Mouse (Mus musculus): ENCODE measurements around the gene Ube2dnl1. TPM values are rescaled to one million over a fixed set of nuclear protein-coding genes. Genes with fewer than 3 reads are reported as not detected.

The Ube2dnl1 gene
- polyA plus RNA-seq (2014; fragmentation: Nextera tagmentation; extraction: Ambion mirVana) = not detected in 2 replicates

DNA sequence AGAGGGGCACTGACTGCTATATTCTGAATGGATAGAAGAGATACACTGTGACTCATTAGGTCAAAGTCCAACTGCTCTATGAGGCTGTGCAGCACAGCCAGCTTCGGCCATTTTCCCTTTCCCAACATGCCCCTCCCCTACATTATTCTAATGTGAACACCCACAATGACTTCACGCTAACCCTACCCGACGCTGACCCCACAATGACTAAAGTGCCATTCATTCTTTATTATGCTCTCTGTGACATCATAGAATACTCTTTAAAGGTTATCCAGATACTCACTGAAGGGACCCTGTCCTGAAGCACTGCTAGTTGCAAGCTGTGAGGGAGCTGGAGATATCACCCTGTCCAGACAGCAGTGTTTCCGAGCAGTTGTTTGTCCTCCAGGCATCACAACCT, at the start of gene Ube2dnl1:
Gene Ube2dnl1 (plus strand): TSS at position 301 of the 400 bp plus-strand sequence.
- H3K4me1 ChIP-seq (replicated peaks; ENCODE audit: control insufficient read depth, insufficient read depth, low read length) = no peaks in the 10 kb centered on the region
- H3K27me3 ChIP-seq (replicated peaks; ENCODE audit: control insufficient read depth, insufficient read depth, low read length) = no peaks in the 10 kb centered on the region
- no peak within 1 kb of the TSS for H3K9ac ChIP-seq (ENCODE audit: low read depth, low read length)
- DNase-seq (ENCODE audit: low spot score) (no peak), ATAC-seq (replicated peaks; ENCODE audit: low FRiP score) (no peak)
- H3K4me2 ChIP-seq = no peak within 1 kb of the TSS
- no peak within 1 kb of the TSS for H3K4me3 ChIP-seq (ENCODE audit: low read depth, low read length)
- no peaks in the 10 kb centered on the region for H3K36me3 ChIP-seq (ENCODE audit: control insufficient read depth, insufficient read depth, low read length)
- H3K27ac ChIP-seq (ENCODE audit: low read depth, low read length) = no peak within 1 kb of the TSS
- no peaks in the 10 kb centered on the region for H3K9me3 ChIP-seq (ENCODE audit: control insufficient read depth, low read length)
- 78% methylated on average over 5 of the region's 5 CpGs for WGBS

DNA sequence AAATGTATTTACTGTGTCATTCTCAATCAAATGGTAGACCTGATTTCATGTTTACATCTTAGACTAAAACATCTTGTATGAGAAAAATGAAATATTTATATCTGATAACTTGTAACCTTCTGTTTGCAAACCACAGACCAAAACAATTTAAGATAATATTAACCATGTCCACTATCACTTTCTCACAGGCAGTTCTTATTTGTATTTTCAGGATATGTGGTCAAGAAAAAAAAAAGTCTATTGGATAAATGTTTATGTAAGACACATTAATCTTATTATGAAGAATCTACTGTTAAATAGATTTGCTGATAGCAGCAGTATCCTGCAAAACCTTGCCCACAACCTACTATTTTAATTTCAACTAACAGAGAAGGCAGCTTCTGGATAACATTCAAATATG, 9.3 kb upstream of the Ube2dnl1 start:
- Histone ChIP-seq H3K27me3 (replicated peaks; ENCODE audit: control insufficient read depth, insufficient read depth, low read length) (no peaks in the 10 kb centered on the region), H3K9ac (ENCODE audit: low read depth, low read length) (no peak overlapping the region), H3K36me3 (ENCODE audit: control insufficient read depth, insufficient read depth, low read length) (no peaks in the 10 kb centered on the region), H3K4me3 (ENCODE audit: low read depth, low read length) (no peak overlapping the region), H3K9me3 (ENCODE audit: control insufficient read depth, low read length) (no peaks in the 10 kb centered on the region), H3K4me2 (no peak overlapping the region), H3K27ac (ENCODE audit: low read depth, low read length) (no peak overlapping the region), H3K4me1 (replicated peaks; ENCODE audit: control insufficient read depth, insufficient read depth, low read length) (no peaks in the 10 kb centered on the region)
- ATAC-seq (replicated peaks; ENCODE audit: low FRiP score) (no peak), DNase-seq (ENCODE audit: low spot score) (no peak)

DNA sequence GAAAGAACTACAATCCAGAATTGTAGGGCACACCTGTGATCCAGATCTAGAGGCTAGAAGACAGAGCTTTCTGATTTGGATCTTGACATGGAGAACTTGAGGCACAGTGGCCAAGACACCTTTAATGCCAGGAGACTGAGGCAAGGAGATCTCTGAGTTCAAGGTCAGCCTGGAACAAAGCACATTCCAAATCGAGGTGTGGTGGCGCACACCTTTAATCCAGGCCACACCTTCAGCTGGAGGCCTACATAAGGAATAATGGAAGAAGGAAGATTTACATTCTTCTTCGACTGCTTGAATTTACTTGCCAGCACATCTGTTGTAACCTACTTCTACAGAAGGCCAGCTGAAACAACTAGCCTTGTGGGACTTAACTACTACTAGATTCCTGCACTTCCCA, 7.3 kb upstream of the Ube2dnl1 start:
- H3K9ac ChIP-seq (ENCODE audit: low read depth, low read length) = no peak overlapping the region
- no peak overlapping the region for H3K4me2 ChIP-seq
- 84% methylated on average over 3 of the region's 3 CpGs for WGBS

DNA sequence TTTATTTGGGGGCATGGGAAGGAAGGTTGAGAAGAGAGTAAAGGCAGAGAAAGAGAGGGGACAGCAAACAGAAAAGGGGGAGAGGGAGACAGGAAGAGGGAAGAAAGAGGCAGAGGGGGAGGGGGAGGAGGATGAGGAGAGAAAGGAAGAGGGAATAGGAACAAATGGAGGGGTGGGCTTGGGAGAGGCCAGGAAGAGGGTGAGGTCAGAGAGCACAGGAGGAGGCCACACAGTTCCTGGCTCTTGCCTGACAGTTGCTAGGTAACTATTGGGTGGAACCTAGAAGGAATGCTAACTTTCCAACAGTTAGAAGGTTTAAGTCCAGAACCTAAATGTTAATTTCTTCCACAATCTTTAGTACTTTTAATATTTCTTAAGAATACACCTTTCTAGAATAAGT, 1.4 kb upstream of the Ube2dnl1 start:
- Histone ChIP-seq H3K9ac (ENCODE audit: low read depth, low read length) (no peak overlapping the region), H3K36me3 (ENCODE audit: control insufficient read depth, insufficient read depth, low read length) (no peaks in the 10 kb centered on the region), H3K27ac (ENCODE audit: low read depth, low read length) (no peak overlapping the region), H3K4me3 (ENCODE audit: low read depth, low read length) (no peak overlapping the region), H3K27me3 (replicated peaks; ENCODE audit: control insufficient read depth, insufficient read depth, low read length) (no peaks in the 10 kb centered on the region), H3K4me1 (replicated peaks; ENCODE audit: control insufficient read depth, insufficient read depth, low read length) (no peaks in the 10 kb centered on the region), H3K9me3 (ENCODE audit: control insufficient read depth, low read length) (no peaks in the 10 kb centered on the region), H3K4me2 (no peak overlapping the region)
- no peak for DNase-seq (ENCODE audit: low spot score)
- ATAC-seq (replicated peaks; ENCODE audit: low FRiP score) = no peak

More for the DNA sequence above, 7.3 kb upstream of the Ube2dnl1 start:
- H3K4me3 ChIP-seq (ENCODE audit: low read depth, low read length) = no peak overlapping the region
- no peaks in the 10 kb centered on the region for H3K36me3 ChIP-seq (ENCODE audit: control insufficient read depth, insufficient read depth, low read length)
- DNase-seq (ENCODE audit: low spot score) (no peak), ATAC-seq (replicated peaks; ENCODE audit: low FRiP score) (no peak)
- H3K27ac ChIP-seq (ENCODE audit: low read depth, low read length) = no peak overlapping the region
- H3K27me3 ChIP-seq (replicated peaks; ENCODE audit: control insufficient read depth, insufficient read depth, low read length) = no peaks in the 10 kb centered on the region
- H3K4me1 ChIP-seq (replicated peaks; ENCODE audit: control insufficient read depth, insufficient read depth, low read length) = no peaks in the 10 kb centered on the region
- H3K9me3 ChIP-seq (ENCODE audit: control insufficient read depth, low read length) = no peaks in the 10 kb centered on the region

DNA sequence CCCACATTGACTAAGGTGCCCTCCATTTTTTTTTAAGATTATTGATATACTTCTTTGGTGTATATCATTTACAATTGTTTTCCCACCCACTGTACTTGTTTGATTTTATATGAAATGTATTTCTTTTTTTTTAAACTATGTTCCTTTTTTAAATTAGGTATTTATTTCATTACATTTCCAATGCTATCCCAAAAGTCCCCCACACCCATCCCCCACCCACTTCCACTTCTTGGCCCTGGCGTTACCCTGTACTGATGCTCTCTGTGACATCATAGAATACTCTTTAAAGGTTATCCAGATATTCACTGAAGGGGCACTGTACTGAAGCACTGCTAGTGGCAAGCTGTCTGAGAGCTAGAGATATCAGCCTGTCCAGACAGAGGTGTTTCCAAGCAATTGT, 2.5 kb downstream of the Ube2dnl1 start, which contains the start of gene Ube2dnl2:
Gene Ube2dnl2 (plus strand): TSS at position 301 of the 400 bp plus-strand sequence.
- ATAC-seq (replicated peaks; ENCODE audit: low FRiP score) (no peak), DNase-seq (ENCODE audit: low spot score) (no peak)
- Histone ChIP-seq H3K36me3 (ENCODE audit: control insufficient read depth, insufficient read depth, low read length) (no peaks in the 10 kb centered on the region), H3K27ac (ENCODE audit: low read depth, low read length) (no peak within 1 kb of the TSS), H3K27me3 (replicated peaks; ENCODE audit: control insufficient read depth, insufficient read depth, low read length) (no peaks in the 10 kb centered on the region), H3K4me2 (no peak within 1 kb of the TSS), H3K9me3 (ENCODE audit: control insufficient read depth, low read length) (no peaks in the 10 kb centered on the region), H3K4me3 (ENCODE audit: low read depth, low read length) (no peak within 1 kb of the TSS), H3K9ac (ENCODE audit: low read depth, low read length) (no peak within 1 kb of the TSS), H3K4me1 (replicated peaks; ENCODE audit: control insufficient read depth, insufficient read depth, low read length) (no peaks in the 10 kb centered on the region)
- 80% methylated on average over 1 of the region's 1 CpGs for WGBS

DNA sequence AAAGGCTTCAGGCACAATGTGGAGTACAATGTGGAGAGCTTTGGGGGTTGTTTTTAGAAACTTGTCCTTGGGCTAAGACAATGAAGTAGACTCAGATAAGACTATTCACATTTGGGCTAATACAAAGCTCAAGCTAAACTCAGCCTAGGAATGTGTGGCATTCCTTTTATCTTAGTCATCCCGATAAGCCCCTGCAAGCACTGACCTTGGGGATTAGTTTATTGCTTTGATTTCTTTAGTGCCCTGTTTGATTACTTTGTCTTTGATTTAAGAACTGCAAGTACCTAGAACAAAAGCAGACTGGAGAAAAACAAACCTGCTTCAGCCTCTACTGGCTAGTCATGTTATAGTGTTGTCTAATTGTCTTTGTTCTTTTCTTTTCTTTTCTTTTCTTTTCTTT, 50.3 kb downstream of the Ube2dnl1 start:
- DNase-seq (ENCODE audit: low spot score) (no peak), ATAC-seq (replicated peaks; ENCODE audit: low FRiP score) (no peak)
- H3K27me3 ChIP-seq (replicated peaks; ENCODE audit: control insufficient read depth, insufficient read depth, low read length) = no peaks in the 10 kb centered on the region
- no peaks in the 10 kb centered on the region for H3K4me1 ChIP-seq (replicated peaks; ENCODE audit: control insufficient read depth, insufficient read depth, low read length)
- H3K9ac ChIP-seq (ENCODE audit: low read depth, low read length) = no peak overlapping the region
- WGBS = 35% methylated on average over 1 of the region's 1 CpGs
- no peak overlapping the region for H3K4me2 ChIP-seq
- H3K27ac ChIP-seq (ENCODE audit: low read depth, low read length) = no peak overlapping the region
- no peaks in the 10 kb centered on the region for H3K36me3 ChIP-seq (ENCODE audit: control insufficient read depth, insufficient read depth, low read length)
- H3K9me3 ChIP-seq (ENCODE audit: control insufficient read depth, low read length) = no peaks in the 10 kb centered on the region
- H3K4me3 ChIP-seq (ENCODE audit: low read depth, low read length) = no peak overlapping the region

Other genes starting within 250 kb of the Ube2dnl1 start
- not detected in 2 replicates for gene Ube2dnl2, start 2.6 kb downstream of the Ube2dnl1 start, polyA plus RNA-seq (2014; fragmentation: Nextera tagmentation; extraction: Ambion mirVana)